Mouse (Mus musculus) yolk sac, embryonic 10.5 days (tissue): ENCODE data around the gene Wbp1l.

ENCODE experiments used
- DNase-seq: peaks from one replicate; pipeline ENCODE4 v3.0.0-alpha.2; 2017; ENCODE audit warnings: low spot score

Gene Wbp1l

GRCm38 (mm10) chr19:46706540-46707295 lies 107.8 kb downstream of the Wbp1l start:
- DNase-seq = no peak
